Mouse (Mus musculus) myocyte (in vitro differentiated cells): ENCODE results near the gene Mtss1l.

Experiments used
- MAX ChIP-seq: IDR thresholded peaks from one replicate; pipeline ENCODE4 v1.6.1; 2011; ENCODE audit warnings: low read depth, mild to moderate bottlenecking, control low read depth
- MYOD1 ChIP-seq, 3 experiments: IDR thresholded peaks; one replicate each; pipeline ENCODE4 v1.6.1; 2011; ENCODE audit warnings: control low read depth in 2 of 3, low read depth in 2 of 3, mild to moderate bottlenecking in 2 of 3, moderate library complexity in 1 of 3; ENCODE audit not compliant: insufficient read length in 2 of 3, control insufficient read depth in 1 of 3
- MYOG ChIP-seq, 3 experiments: IDR thresholded peaks; one replicate each; pipeline ENCODE4 v1.6.1; 2011; ENCODE audit warnings: control low read depth in 2 of 3, low read depth in 2 of 3, mild to moderate bottlenecking in 2 of 3; ENCODE audit not compliant: insufficient read length in 2 of 3, control insufficient read depth in 1 of 3, insufficient read depth in 1 of 3
- POLR2A ChIP-seq: IDR thresholded peaks from one replicate; pipeline ENCODE4 v1.6.1; 2011; ENCODE audit warnings: low read depth, mild to moderate bottlenecking, control low read depth, moderate library complexity; ENCODE audit not compliant: insufficient read length
- TCF12 ChIP-seq: IDR thresholded peaks from one replicate; pipeline ENCODE4 v1.6.1; 2011; ENCODE audit warnings: mild to moderate bottlenecking, control low read depth; ENCODE audit not compliant: poor library complexity, insufficient read depth, severe bottlenecking
- TCF3 ChIP-seq: IDR thresholded peaks from one replicate; pipeline ENCODE4 v1.6.1; 2011; ENCODE audit warnings: low read depth, control low read depth; ENCODE audit not compliant: insufficient read length
- USF1 ChIP-seq: IDR thresholded peaks from one replicate; pipeline ENCODE4 v1.6.1; 2011; ENCODE audit warnings: low read depth, mild to moderate bottlenecking, control low read depth, moderate library complexity

DNA sequence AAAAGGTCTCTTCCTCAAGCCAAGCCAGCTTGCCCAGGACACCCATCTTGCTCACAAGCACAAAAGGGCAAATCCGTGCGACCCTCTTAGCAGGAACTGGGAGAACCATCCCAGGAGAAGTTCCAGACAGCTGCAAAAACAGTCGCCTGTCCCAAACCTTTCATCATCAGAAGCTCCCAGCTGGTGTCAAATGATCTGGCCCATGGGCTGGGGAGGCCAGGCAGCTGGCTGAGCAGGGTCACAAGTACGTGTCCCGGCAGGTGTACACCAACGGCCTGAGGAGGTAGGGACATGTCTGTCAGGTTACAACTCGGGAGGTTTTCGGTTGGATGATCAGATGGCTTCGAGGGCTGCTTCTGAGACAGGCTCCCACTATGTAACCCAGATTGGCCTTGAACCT lies 25.4 kb downstream of the Mtss1l start:
- TF ChIP-seq TCF12 (peak; percentile 88), POLR2A (no peak), USF1 (no peak), TCF3 (peak; percentile 77), MAX (no peak), MYOD1 (IDR thresholded peaks at IDR 0.05; ENCODE audit: control insufficient read depth in 1 of 3, insufficient read length in 2 of 3, low read depth in 2 of 3) (peak in 2 of 3 experiments; percentile 89 to 97), MYOG (IDR thresholded peaks at IDR 0.05; ENCODE audit: control insufficient read depth in 1 of 3, insufficient read depth in 1 of 3, insufficient read length in 2 of 3, low read depth in 2 of 3) (peak; percentile 66 to 98 (median 97))
